Mouse (Mus musculus): Measurements from ENCODE around the gene Alkal2.

Gene Alkal2

GRCm38 (mm10) chr12:30928182-30928581 lies 44.1 kb downstream of the Alkal2 start:
- DNase-seq (ENCODE audit: low read depth), result no peak

- no peak for DNase-seq (ENCODE audit: low read depth)
These were observed 49.2 kb downstream of the Alkal2 start for GRCm38 (mm10) chr12:30933299-30933698.

- no peak for DNase-seq (ENCODE audit: low read depth)
These were observed 52.8 kb downstream of the Alkal2 start for GRCm38 (mm10) chr12:30936899-30937298.
